Mouse (Mus musculus) MEL (cell line): ENCODE measurements at regions not wholly inside any gene's neighbourhood (a gene's known extent, or its start where the extent isn't known, plus 50 kb on each side); places are given as distances from the start of the nearest gene placed in this dataset.

ENCODE experiments used
- DNase-seq: peaks from one replicate; pipeline ENCODE4 v3.0.0; 2011; ENCODE audit warnings: low read depth, low spot score
- H3K27ac ChIP-seq: 2 replicates; pipeline ENCODE4 v1.5.1; 2012; ENCODE audit warnings: low read depth, mild to moderate bottlenecking, control low read depth, low read length, moderate library complexity; ENCODE audit not compliant: control insufficient read depth
- H3K27me3 ChIP-seq, 2 experiments: fragments of 150-350 bp in 1 of 2; sonication (generic) in 1 of 2; 2 replicates each; pipeline ENCODE4 v1.6.1; 2012; ENCODE audit warnings: low read length in 2 of 2, mild to moderate bottlenecking in 2 of 2, improper control_type of control experiment in 1 of 2, moderate library complexity in 1 of 2; ENCODE audit not compliant: insufficient read depth in 2 of 2, control insufficient read depth in 1 of 2
- H3K36me3 ChIP-seq, 2 experiments: 2 replicates each; pipeline ENCODE4 v1.6.1; 2012 to 2014; ENCODE audit warnings: low read length in 2 of 2, improper control_type of control experiment in 1 of 2, inconsistent platforms in 1 of 2, mild to moderate bottlenecking in 1 of 2; ENCODE audit not compliant: insufficient read depth in 2 of 2, control insufficient read depth in 1 of 2
- H3K4me1 ChIP-seq, 2 experiments: fragments of 150-350 bp in 1 of 2; sonication (generic) in 1 of 2; 2 replicates each; pipeline ENCODE4 v1.6.1; 2012; ENCODE audit warnings: low read length in 2 of 2, improper control_type of control experiment in 1 of 2, mild to moderate bottlenecking in 1 of 2; ENCODE audit not compliant: insufficient read depth in 2 of 2, control insufficient read depth in 1 of 2
- H3K4me3 ChIP-seq, 2 experiments: fragments of 150-350 bp in 1 of 2; sonication (generic) in 1 of 2; 2 replicates each; pipeline ENCODE4 v1.5.1; 2012; ENCODE audit warnings: low read depth in 2 of 2, low read length in 2 of 2, mild to moderate bottlenecking in 2 of 2, moderate library complexity in 2 of 2, control low read depth in 1 of 2, improper control_type of control experiment in 1 of 2; ENCODE audit not compliant: control insufficient read depth in 1 of 2, insufficient read depth in 1 of 2
- H3K79me2 ChIP-seq: 2 replicates; pipeline ENCODE4 v1.6.1; 2012; ENCODE audit warnings: mild to moderate bottlenecking, low read length, moderate library complexity; ENCODE audit not compliant: control insufficient read depth, poor library complexity, insufficient read depth
- H3K9ac ChIP-seq: 2 replicates; pipeline ENCODE4 v1.6.1; 2012; ENCODE audit warnings: low read depth, mild to moderate bottlenecking, control low read depth, low read length, moderate library complexity; ENCODE audit not compliant: control insufficient read depth, poor library complexity, severe bottlenecking
- H3K9me3 ChIP-seq: fragments of 150-350 bp; sonication (generic); replicated peaks from 2 replicates; pipeline ENCODE4 v1.6.1; 2012; ENCODE audit warnings: mild to moderate bottlenecking, low read length, improper control_type of control experiment, moderate library complexity; ENCODE audit not compliant: insufficient read depth
- BHLHE40 ChIP-seq: IDR thresholded peaks from 2 replicates; pipeline ENCODE4 v1.6.1; 2012; ENCODE audit warnings: low read depth, mild to moderate bottlenecking, inconsistent platforms, low read length, improper control_type of control experiment, borderline replicate concordance
- CHD2 ChIP-seq: IDR thresholded peaks from 2 replicates; pipeline ENCODE4 v1.6.1; 2011; ENCODE audit warnings: low read length, improper control_type of control experiment
- CTCF ChIP-seq, 3 experiments: IDR thresholded peaks in 2 of 3; conservative IDR thresholded peaks in 1 of 3; 2 replicates each; pipeline ENCODE4 v1.5.1; 2011 to 2012; ENCODE audit warnings: low read length in 3 of 3, low read depth in 2 of 3, mild to moderate bottlenecking in 2 of 3, improper control_type of control experiment in 1 of 3, inconsistent platforms in 1 of 3, mixed read lengths in 1 of 3, moderate library complexity in 1 of 3; ENCODE audit not compliant: control insufficient read depth in 1 of 3, insufficient read depth in 1 of 3, poor library complexity in 1 of 3, severe bottlenecking in 1 of 3
- ETS1 ChIP-seq: IDR thresholded peaks from 2 replicates; pipeline ENCODE4 v1.6.1; 2012; ENCODE audit warnings: low read depth, mild to moderate bottlenecking, inconsistent platforms, low read length, improper control_type of control experiment, moderate library complexity
- GATA1 ChIP-seq: IDR thresholded peaks from 2 replicates; pipeline ENCODE4 v1.6.1; 2011; ENCODE audit warnings: low read depth, low read length, improper control_type of control experiment
- HCFC1 ChIP-seq: IDR thresholded peaks from 2 replicates; pipeline ENCODE4 v1.6.1; 2012; ENCODE audit warnings: low read depth, mild to moderate bottlenecking, inconsistent platforms, low read length, improper control_type of control experiment, moderate library complexity
- JUND ChIP-seq: IDR thresholded peaks from 2 replicates; pipeline ENCODE4 v1.6.1; 2011; ENCODE audit warnings: low read depth, mild to moderate bottlenecking, improper control_type of control experiment, low read length
- KAT2A ChIP-seq: conservative IDR thresholded peaks from 2 replicates; pipeline ENCODE4 v1.6.1; 2012; ENCODE audit warnings: low read depth, low read length, improper control_type of control experiment, inconsistent platforms
- MAZ ChIP-seq: IDR thresholded peaks from 2 replicates; pipeline ENCODE4 v1.6.1; 2012; ENCODE audit warnings: low read depth, mild to moderate bottlenecking, inconsistent platforms, low read length, improper control_type of control experiment
- MYC ChIP-seq: IDR thresholded peaks from 2 replicates; pipeline ENCODE4 v1.6.1; 2011; ENCODE audit warnings: low read depth, mild to moderate bottlenecking, low read length, improper control_type of control experiment, moderate library complexity
- NRF1 ChIP-seq: IDR thresholded peaks from 2 replicates; pipeline ENCODE4 v1.6.1; 2014; ENCODE audit warnings: low read depth, mild to moderate bottlenecking, inconsistent platforms, low read length, improper control_type of control experiment, moderate library complexity; ENCODE audit not compliant: poor library complexity, insufficient read depth, severe bottlenecking
- POLR2AphosphoS2 ChIP-seq: IDR thresholded peaks from 2 replicates; pipeline ENCODE4 v1.6.1; 2011; ENCODE audit warnings: low read length, improper control_type of control experiment
- POLR2AphosphoS5 ChIP-seq: IDR thresholded peaks from 2 replicates; pipeline ENCODE4 v1.6.1; 2012; ENCODE audit warnings: low read depth, borderline replicate concordance, mild to moderate bottlenecking, inconsistent platforms, low read length, moderate library complexity, mixed read lengths
- RAD21 ChIP-seq: IDR thresholded peaks from 2 replicates; pipeline ENCODE4 v1.6.1; 2011; ENCODE audit warnings: mild to moderate bottlenecking, low read depth, low read length, improper control_type of control experiment
- RCOR1 ChIP-seq: IDR thresholded peaks from 2 replicates; pipeline ENCODE4 v1.6.1; 2012; ENCODE audit warnings: low read depth, mild to moderate bottlenecking, inconsistent platforms, low read length, improper control_type of control experiment
- SIN3A ChIP-seq: IDR thresholded peaks from 2 replicates; pipeline ENCODE4 v1.6.1; 2012; ENCODE audit warnings: low read length, improper control_type of control experiment, inconsistent platforms
- SMC3 ChIP-seq: IDR thresholded peaks from 2 replicates; pipeline ENCODE4 v1.6.1; 2011; ENCODE audit warnings: low read depth, low read length, improper control_type of control experiment
- TCF12 ChIP-seq: IDR thresholded peaks from 2 replicates; pipeline ENCODE4 v1.6.1; 2014; ENCODE audit warnings: low read depth, mild to moderate bottlenecking, inconsistent platforms, low read length, improper control_type of control experiment, moderate library complexity
- UBTF ChIP-seq: IDR thresholded peaks from 2 replicates; pipeline ENCODE4 v1.6.1; 2012; ENCODE audit warnings: low read depth, mild to moderate bottlenecking, inconsistent platforms, low read length, improper control_type of control experiment, moderate library complexity, borderline replicate concordance; ENCODE audit not compliant: insufficient read depth
- USF1 ChIP-seq: IDR thresholded peaks from 2 replicates; pipeline ENCODE4 v1.6.1; 2014; ENCODE audit warnings: low read depth, mild to moderate bottlenecking, inconsistent platforms, low read length, improper control_type of control experiment, moderate library complexity
- USF2 ChIP-seq, 2 experiments: IDR thresholded peaks; 2 replicates each; pipeline ENCODE4 v1.6.1; 2011 to 2012; ENCODE audit warnings: improper control_type of control experiment in 2 of 2, low read length in 2 of 2, borderline replicate concordance in 1 of 2, inconsistent platforms in 1 of 2, low read depth in 1 of 2, mild to moderate bottlenecking in 1 of 2; ENCODE audit not compliant: insufficient read depth in 1 of 2
- ZKSCAN1 ChIP-seq: IDR thresholded peaks from 2 replicates; pipeline ENCODE4 v1.6.1; 2012; ENCODE audit warnings: low read depth, mild to moderate bottlenecking, inconsistent platforms, low read length, improper control_type of control experiment, moderate library complexity
- ZMIZ1 ChIP-seq: IDR thresholded peaks from 2 replicates; pipeline ENCODE4 v1.6.1; 2012; ENCODE audit warnings: low read depth, mild to moderate bottlenecking, inconsistent platforms, low read length, improper control_type of control experiment, moderate library complexity

- no peak for TF ChIP-seq POLR2AphosphoS2
- no peak for TF ChIP-seq USF2 (IDR thresholded peaks at IDR 0.05; ENCODE audit: borderline replicate concordance in 1 of 2, insufficient read depth in 1 of 2, low read depth in 1 of 2, low read length in 2 of 2)
- TF ChIP-seq RAD21, result no peak
- no peak for TF ChIP-seq POLR2AphosphoS5
- TF ChIP-seq CHD2, result no peak
Measured at GRCm38 (mm10) chr7:40659662-40660061, 238.5 kb upstream of the Vstm2b start.

GRCm38 (mm10) chr7:40663781-40664180, 234.3 kb upstream of the Vstm2b start:
- no peaks in the 10 kb centered on the region for H3K9me3 ChIP-seq
- no peaks in the 10 kb centered on the region for H3K4me1 ChIP-seq
- H3K27ac ChIP-seq, result no peak overlapping the region
- no peaks in the 10 kb centered on the region for H3K36me3 ChIP-seq
- no peaks in the 10 kb centered on the region for H3K79me2 ChIP-seq
- no peak for DNase-seq
- no peak overlapping the region for H3K9ac ChIP-seq
- H3K27me3 ChIP-seq, result no peaks in the 10 kb centered on the region; a peak in 1 of 4 replicates
- H3K4me3 ChIP-seq, result no peak overlapping the region
- TF ChIP-seq MAZ (no peak), MYC (no peak), HCFC1 (no peak)
- TF ChIP-seq, all 39 proteins: peak for 0

More at GRCm38 (mm10) chr7:40659662-40660061, 238.5 kb upstream of the Vstm2b start:
- no peak for DNase-seq
- no peaks in the 10 kb centered on the region for H3K36me3 ChIP-seq
- H3K4me1 ChIP-seq, result no peaks in the 10 kb centered on the region
- no peak overlapping the region for H3K9ac ChIP-seq
- no peak overlapping the region for H3K4me3 ChIP-seq
- H3K79me2 ChIP-seq, result no peaks in the 10 kb centered on the region
- no peak overlapping the region for H3K27ac ChIP-seq
- H3K27me3 ChIP-seq, result no peaks in the 10 kb centered on the region; a peak in 1 of 4 replicates
- no peaks in the 10 kb centered on the region for H3K9me3 ChIP-seq

- no peaks in the 10 kb centered on the region for H3K79me2 ChIP-seq
- TF ChIP-seq TCF12, result no peak
- TF ChIP-seq SMC3, result no peak
- no peak for TF ChIP-seq MAZ
- no peak for TF ChIP-seq ETS1
- no peak for TF ChIP-seq RCOR1
- no peak for TF ChIP-seq CTCF (IDR thresholded peaks at IDR 0.05 in 2 of 3, conservative IDR thresholded peaks at IDR 0.05 in 1 of 3; ENCODE audit: control insufficient read depth in 1 of 3, insufficient read depth in 1 of 3, low read depth in 2 of 3, low read length in 3 of 3, poor library complexity in 1 of 3, severe bottlenecking in 1 of 3)
- no peak for TF ChIP-seq ZKSCAN1
- no peak for TF ChIP-seq JUND
- no peak for TF ChIP-seq KAT2A
- no peak for TF ChIP-seq USF1
- no peak for TF ChIP-seq UBTF
- no peak for TF ChIP-seq NRF1
- TF ChIP-seq BHLHE40, result no peak
- TF ChIP-seq SIN3A, result no peak
- no peak for TF ChIP-seq GATA1
- TF ChIP-seq POLR2AphosphoS5, result no peak
- no peak for TF ChIP-seq ZMIZ1
- TF ChIP-seq, all 39 proteins: peak for 0
- H3K27me3 ChIP-seq, result no peaks in the 10 kb centered on the region; a peak in 1 of 4 replicates
- no peaks in the 10 kb centered on the region for H3K36me3 ChIP-seq
- H3K9me3 ChIP-seq, result no peaks in the 10 kb centered on the region
- DNase-seq, result no peak
- no peak overlapping the region for H3K27ac ChIP-seq
- H3K4me1 ChIP-seq, result no peaks in the 10 kb centered on the region
- H3K4me3 ChIP-seq, result no peak overlapping the region
- H3K9ac ChIP-seq, result no peak overlapping the region
Measured at GRCm38 (mm10) chr7:40666625-40667024, 231.5 kb upstream of the Vstm2b start.
